Mouse (Mus musculus) cerebellum, adult (tissue): Measurements from ENCODE around the gene Olfr523.
A peak's percentile ranks its signal among the peaks of the same experiment; 100 is the strongest.
"Not testable (repeated sequence)": the region's sequence is repeated elsewhere in the genome, so short reads cannot be mapped to it uniquely, and the experiment has no call there.

Experiments
- ATAC-seq: cut with Nextera tagmentation; 2 replicates; pipeline ENCODE4 v1.9.2; 2017; ENCODE audit warnings: mild to moderate bottlenecking, moderate library complexity, mixed read lengths; ENCODE audit not compliant: insufficient number of reproducible peaks, low FRiP score, low TSS enrichment

Olfr523 gene

GRCm38 (mm10) chr7:140172936-140173335, at the start of gene Olfr523:
Gene Olfr523, plus strand, starts transcription at chr7:140173217.
- peak; percentile 73; the same call in 1 of the 2 replicates for ATAC-seq

- ATAC-seq = no peak
These were observed 48.6 kb upstream of the Olfr523 start for GRCm38 (mm10) chr7:140124382-140124781.

GRCm38 (mm10) chr7:140125278-140126021, 47.6 kb upstream of the Olfr523 start:
- ATAC-seq = peak; percentile 94

GRCm38 (mm10) chr7:140126022-140126350, 47.0 kb upstream of the Olfr523 start:
- no peak for ATAC-seq

DNA sequence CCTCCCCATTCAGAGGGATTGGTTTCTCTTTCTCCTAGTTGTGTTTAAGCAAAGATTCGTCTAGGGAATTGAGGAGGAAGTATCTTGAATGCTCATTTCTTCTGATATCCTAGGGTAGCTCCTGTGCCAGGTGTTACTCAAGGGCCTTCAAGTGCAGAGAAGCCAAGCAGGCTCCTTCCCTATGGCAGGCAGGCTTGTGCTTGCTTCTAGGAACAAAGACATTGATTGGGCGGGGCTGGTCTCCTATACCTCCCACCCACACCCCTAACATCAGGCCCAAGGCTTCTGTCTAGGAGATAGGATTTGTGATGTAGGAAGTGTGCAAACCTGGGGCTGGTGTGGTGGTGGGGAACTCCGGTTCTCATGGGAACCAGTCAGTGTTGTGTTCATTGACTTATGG, 46.1 kb upstream of the Olfr523 start:
- no peak for ATAC-seq

DNA sequence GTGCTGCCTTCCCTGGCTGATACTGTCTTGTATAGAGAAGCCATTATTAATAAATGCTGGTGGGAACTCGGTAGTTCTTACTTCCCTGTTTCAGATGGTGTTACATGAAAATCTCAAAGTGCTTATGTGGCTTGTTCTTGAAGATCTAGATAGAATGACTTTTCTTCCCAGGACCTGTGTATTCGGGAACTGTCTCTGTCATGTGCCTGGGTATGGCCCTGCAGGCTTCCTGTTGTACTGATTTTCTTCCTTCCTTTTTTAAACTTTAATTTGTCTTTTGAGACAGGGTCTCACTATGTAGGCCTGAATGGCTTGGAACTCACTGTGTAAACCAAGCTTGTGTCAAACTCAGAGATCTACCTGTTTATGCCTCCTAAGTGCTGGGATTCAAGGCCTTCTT, 45.1 kb upstream of the Olfr523 start:
- ATAC-seq = no peak

DNA sequence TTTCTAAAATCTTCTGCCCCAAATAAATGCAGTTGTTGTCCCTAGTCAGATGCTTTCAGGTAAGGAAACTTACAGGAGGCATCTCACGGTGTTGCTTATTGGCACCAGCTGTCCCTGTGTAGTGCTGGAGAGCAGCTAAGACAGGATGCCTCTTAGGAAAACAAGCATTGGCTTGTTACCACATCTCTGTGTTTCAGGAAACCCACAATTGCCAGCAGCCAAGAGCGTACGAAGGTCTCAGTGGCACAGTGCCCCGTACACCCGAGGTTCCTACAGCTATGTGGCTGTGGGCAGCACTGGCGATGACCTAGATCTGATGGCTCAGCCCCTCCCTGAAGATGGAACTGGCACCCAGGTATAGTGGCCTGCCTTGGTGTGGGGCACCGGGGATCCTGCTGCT, 40.8 kb upstream of the Olfr523 start:
- not testable (repeated sequence) for ATAC-seq

DNA sequence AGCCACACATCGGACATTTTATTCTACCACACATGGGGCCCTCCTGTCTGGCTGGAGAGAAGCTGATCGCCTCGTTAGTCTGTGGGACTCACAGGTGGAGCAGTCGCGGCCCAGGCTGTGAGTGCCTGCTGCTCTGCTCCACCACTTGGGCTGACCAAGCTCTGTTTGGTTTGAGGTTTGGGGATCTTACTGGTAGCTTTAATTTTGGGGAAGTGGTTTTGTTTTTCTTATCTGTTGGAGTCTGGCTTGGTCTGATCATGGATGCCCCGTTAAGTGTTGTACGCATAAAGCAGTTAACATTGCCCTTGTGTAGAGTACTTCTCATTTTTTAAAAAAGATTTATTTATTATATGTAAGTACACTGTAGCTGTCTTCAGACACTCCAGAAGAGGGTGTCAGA, 39.0 kb upstream of the Olfr523 start:
- not testable (repeated sequence) for ATAC-seq

GRCm38 (mm10) chr7:140135106-140135770, 37.8 kb upstream of the Olfr523 start:
- no peak for ATAC-seq

GRCm38 (mm10) chr7:140137135-140138020, 35.6 kb upstream of the Olfr523 start, which contains the start of gene Mtg1:
Gene Mtg1, plus strand, starts transcription at chr7:140137564.
- peak; percentile 95 for ATAC-seq

DNA sequence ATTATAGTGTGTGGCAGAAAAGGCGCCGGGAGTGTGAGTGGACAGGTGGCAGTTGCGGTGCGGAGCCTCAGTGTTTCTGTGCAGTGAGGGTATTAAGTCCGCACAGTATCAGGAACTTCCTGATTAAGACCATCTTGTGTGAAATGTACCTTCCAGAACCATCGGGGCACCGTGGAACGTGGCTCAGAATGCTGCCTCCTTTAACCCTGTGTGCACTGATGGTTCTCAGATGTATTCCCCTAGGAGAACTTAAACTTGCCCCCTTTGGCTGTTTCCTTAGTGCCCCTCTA, 35.1 kb upstream of the Olfr523 start:
- ATAC-seq = no peak

GRCm38 (mm10) chr7:140141350-140141749, 31.7 kb upstream of the Olfr523 start:
- no peak for ATAC-seq

DNA sequence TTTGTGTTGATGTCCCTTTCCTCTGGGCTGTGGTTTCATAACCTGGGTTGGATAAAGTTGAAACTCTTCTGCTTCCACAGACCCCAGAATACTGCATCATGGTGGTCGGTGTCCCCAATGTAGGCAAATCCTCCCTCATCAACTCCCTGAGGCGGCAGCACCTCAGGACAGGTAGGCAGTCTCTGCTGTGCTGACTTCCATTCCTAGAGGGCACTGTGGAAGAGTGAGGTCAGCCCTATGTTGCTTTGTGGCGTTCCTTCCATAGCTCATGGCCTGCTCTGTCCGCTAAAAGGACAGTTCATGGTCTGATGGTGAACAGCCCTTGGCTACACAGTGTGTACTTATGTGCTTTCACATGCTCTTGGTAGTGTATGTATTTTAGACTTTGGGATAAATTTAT, 28.5 kb upstream of the Olfr523 start:
- no peak for ATAC-seq

- 0 out of 2 replicates have a peak, but pooled peaks have one; percentile 23 for ATAC-seq
These were observed 19.6 kb upstream of the Olfr523 start for GRCm38 (mm10) chr7:140153383-140153782.

DNA sequence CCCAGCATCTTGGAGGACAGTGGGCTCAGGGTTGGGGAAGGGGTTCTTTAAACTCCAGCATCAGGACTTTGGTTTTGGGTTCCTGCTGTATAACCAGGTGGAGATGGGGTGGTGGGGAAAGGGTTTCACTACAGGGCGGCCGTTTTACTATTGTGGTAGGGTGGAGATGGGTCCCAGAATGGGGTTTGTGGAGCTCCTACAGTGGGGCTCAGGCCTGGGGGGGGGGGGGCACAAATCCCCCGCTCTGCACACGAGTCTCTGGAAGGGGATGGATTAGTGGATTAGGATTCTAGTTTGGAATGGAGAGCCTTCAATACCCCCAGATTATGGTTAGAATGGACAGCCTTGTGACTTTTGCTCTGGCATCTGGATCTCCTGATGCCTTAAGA, 19.2 kb upstream of the Olfr523 start:
- no peak; the same call in 1 of the 2 replicates for ATAC-seq

DNA sequence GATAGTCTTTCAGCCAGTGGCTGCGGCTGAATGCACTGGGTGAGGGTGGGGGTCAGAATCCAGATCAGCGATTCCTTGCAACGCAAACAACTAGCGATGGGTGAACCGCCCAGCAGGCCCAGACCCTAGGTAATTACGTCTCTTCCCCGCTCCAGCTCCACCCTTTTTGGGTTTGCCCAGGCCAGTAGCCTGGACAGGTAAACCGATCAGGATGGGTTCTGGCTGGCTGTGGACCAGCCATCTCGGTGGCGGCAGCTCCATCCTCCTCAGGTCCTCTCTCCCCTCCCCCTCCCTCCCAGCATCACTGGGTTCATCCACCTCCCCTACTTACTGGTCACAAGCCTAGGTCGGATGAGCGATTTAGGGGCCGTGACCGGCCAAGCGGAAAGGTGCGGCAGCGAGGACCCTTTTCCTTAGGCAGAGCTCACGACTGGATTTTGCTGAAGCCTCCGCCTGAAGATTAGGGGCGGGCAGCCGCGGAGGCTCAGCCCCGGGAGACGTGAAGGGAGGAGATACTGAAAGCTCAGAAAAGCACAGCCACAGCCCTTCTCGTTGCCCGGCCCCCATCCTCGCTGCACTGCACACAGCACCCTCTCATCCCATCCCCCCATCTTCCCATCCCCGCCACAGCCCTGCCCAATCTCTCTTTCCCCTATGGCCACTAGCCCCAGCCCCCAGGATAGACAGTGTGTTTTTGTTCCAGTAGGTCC, 18.6 kb upstream of the Olfr523 start, which contains the start of gene Sprn:
Sprn (minus strand) TSS at position 660 of the 710 bp plus-strand sequence.
- ATAC-seq = peak; percentile 83

DNA sequence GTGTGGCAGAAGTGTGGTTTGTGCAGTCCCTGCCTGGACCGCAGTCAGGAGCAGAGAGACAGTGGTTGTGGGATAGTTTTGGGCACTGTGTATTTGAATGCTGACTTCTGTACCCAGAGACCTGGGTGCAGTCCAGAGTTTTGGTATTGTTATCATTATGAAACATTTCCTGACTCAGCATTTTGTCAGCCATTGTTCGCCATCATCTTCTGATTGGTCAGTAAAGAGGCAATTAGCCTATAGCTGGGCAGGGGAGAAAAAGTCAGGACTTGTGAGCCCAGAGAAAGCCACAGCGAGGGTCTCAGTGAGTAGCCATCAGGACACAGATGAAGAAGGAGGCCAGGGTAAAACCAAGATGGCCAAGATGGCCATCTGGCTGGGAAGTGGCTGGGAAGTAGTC, 12.7 kb upstream of the Olfr523 start:
- no peak for ATAC-seq

GRCm38 (mm10) chr7:140164664-140165063, 8.4 kb upstream of the Olfr523 start, which contains the start of gene Olfr522:
Gene Olfr522, minus strand, starts transcription at chr7:140164764.
- no peak for ATAC-seq

- ATAC-seq = no peak
These were observed 5.1 kb upstream of the Olfr523 start for GRCm38 (mm10) chr7:140167950-140168349.

GRCm38 (mm10) chr7:140169386-140169785, 3.6 kb upstream of the Olfr523 start:
- ATAC-seq = no peak
